In genomic region chr5:43550444-43550843, GRCm38 (mm10) we compare ENCODE assay signal across 17 mouse cellular contexts. TPM values are rescaled to one million over a fixed set of nuclear protein-coding genes. Genes with fewer than 3 reads are reported as not detected.
DNase-seq lines count a peak whose midpoint lies in the region; ATAC-seq and TF ChIP-seq lines count a peak whose summit lies in the region.
"Had no signal": no experiment of that assay in that cellular context is flagged by ENCODE, and none has a peak within 500 bp of the region (broad histone marks: within the 10 kb centered on the region; RNA-seq: fewer than 3 reads in every experiment).

No protein-coding gene starts in this region.

- WGBS in heart, embryonic 15.5 days = 49% methylated on average over 4 of the region's 4 CpGs
- WGBS in lung, embryonic 16.5 days = 10% methylated on average over 4 of the region's 4 CpGs
- WGBS in intestine, postnatal 0 days = 35% methylated on average over 4 of the region's 4 CpGs
- 18% methylated on average over 4 of the region's 4 CpGs for WGBS in stomach, postnatal 0 days

- intact Hi-C loops in heart, postnatal 25 days (cut with DNase I) = no loop called here

- no peaks in the 10 kb centered on the region for H3K27me3 ChIP-seq in heart, embryonic 15.5 days
- no peaks in the 10 kb centered on the region for H3K27me3 ChIP-seq in lung, embryonic 16.5 days (ENCODE audit: control insufficient read depth, insufficient read depth, low read depth, low read length)
- no peaks in the 10 kb centered on the region for H3K27me3 ChIP-seq in intestine, postnatal 0 days (replicated peaks; ENCODE audit: control insufficient read depth, insufficient read depth, low read length)
- H3K27me3 ChIP-seq in stomach, postnatal 0 days (ENCODE audit: control insufficient read depth, insufficient read depth, low read length) = no peaks in the 10 kb centered on the region
- H3K27me3 ChIP-seq: forebrain, embryonic 12.5 days; heart, embryonic 12.5 days; midbrain, embryonic 12.5 days had no signal

- no peak overlapping the region for H3K4me3 ChIP-seq in heart, embryonic 15.5 days
- no peak overlapping the region; the same call in 1 of the 2 replicates for H3K4me3 ChIP-seq in lung, embryonic 16.5 days (ENCODE audit: low read length)
- no peak overlapping the region for H3K4me3 ChIP-seq in intestine, postnatal 0 days (ENCODE audit: low read depth, low read length)
- H3K4me3 ChIP-seq in stomach, postnatal 0 days (ENCODE audit: low read depth, low read length) = no peak overlapping the region
- H3K4me3 ChIP-seq: forebrain, embryonic 12.5 days; heart, embryonic 12.5 days; midbrain, embryonic 12.5 days had no signal

- TF ChIP-seq CTCF in intestine, postnatal 0 days (IDR thresholded peaks at IDR 0.05; ENCODE audit: low read depth) = no peak
- TF ChIP-seq CTCF in stomach, postnatal 0 days (IDR thresholded peaks at IDR 0.05; ENCODE audit: low read depth) = no peak

- DNase-seq in heart, postnatal 25 days (ENCODE audit: low spot score) = no peak
- DNase-seq in lung, postnatal 25 days (ENCODE audit: low spot score) = no peak
- DNase-seq in stomach, postnatal 0 days (ENCODE audit: low spot score) = no peak
- DNase-seq in gastrocnemius, adult 18-20 months (ENCODE audit: low spot score) = no peak
- DNase-seq: cerebellum, adult 11 months; layer of hippocampus, adult 9-11 months; lung, adult 2 months; thymus, adult 2 months had no signal

- H3K27ac ChIP-seq in heart, embryonic 15.5 days = peak overlapping the region; percentile 38; the same call in 1 of the 2 replicates
- peak overlapping the region; percentile 86 for H3K27ac ChIP-seq in lung, embryonic 16.5 days (ENCODE audit: low read length)
- H3K27ac ChIP-seq in intestine, postnatal 0 days (ENCODE audit: low read depth, low read length) = peak overlapping the region; percentile 23; the same call in 1 of the 2 replicates
- H3K27ac ChIP-seq in stomach, postnatal 0 days (replicated peaks) = peak overlapping the region; percentile 82
- H3K27ac ChIP-seq: forebrain, embryonic 12.5 days; midbrain, embryonic 12.5 days had no signal

- H3K9ac ChIP-seq in heart, embryonic 15.5 days = no peak overlapping the region
- peak overlapping the region; percentile 43; the same call in 1 of the 2 replicates for H3K9ac ChIP-seq in lung, embryonic 16.5 days (ENCODE audit: low read length)
- H3K9ac ChIP-seq in intestine, postnatal 0 days (ENCODE audit: low read depth, low read length) = no peak overlapping the region
- peak overlapping the region; percentile 0; the same call in 1 of the 2 replicates for H3K9ac ChIP-seq in stomach, postnatal 0 days (ENCODE audit: low read length)
- H3K9ac ChIP-seq: forebrain, embryonic 12.5 days; heart, embryonic 12.5 days; midbrain, embryonic 12.5 days had no signal

- TF ChIP-seq EP300 in stomach, postnatal 0 days (optimal IDR thresholded peaks at IDR 0.05) = no peak

- H3K4me2 ChIP-seq in heart, embryonic 15.5 days = peak overlapping the region; percentile 15; the same call in 1 of the 2 replicates
- peak overlapping the region; percentile 7 for H3K4me2 ChIP-seq in lung, embryonic 16.5 days (ENCODE audit: low read depth, low read length)
- H3K4me2 ChIP-seq in intestine, postnatal 0 days (replicated peaks; ENCODE audit: low read depth) = peak overlapping the region; percentile 30; the same call in 1 of the 2 replicates
- H3K4me2 ChIP-seq in stomach, postnatal 0 days (replicated peaks; ENCODE audit: low read depth) = peak overlapping the region; percentile 40
- H3K4me2 ChIP-seq: forebrain, embryonic 12.5 days; heart, embryonic 12.5 days; midbrain, embryonic 12.5 days had no signal

- H3K9me3 ChIP-seq in heart, embryonic 15.5 days (replicated peaks) = no peaks in the 10 kb centered on the region
- H3K9me3 ChIP-seq in lung, embryonic 16.5 days (ENCODE audit: control insufficient read depth, low read length) = no peaks in the 10 kb centered on the region
- H3K9me3 ChIP-seq in intestine, postnatal 0 days (ENCODE audit: control insufficient read depth) = no peaks in the 10 kb centered on the region
- H3K9me3 ChIP-seq in stomach, postnatal 0 days (ENCODE audit: control insufficient read depth, low read length) = no peaks in the 10 kb centered on the region
- H3K9me3 ChIP-seq: forebrain, embryonic 12.5 days; heart, embryonic 12.5 days; midbrain, embryonic 12.5 days had no signal

- ATAC-seq in heart, embryonic 15.5 days (replicated peaks; ENCODE audit: insufficient number of reproducible peaks, insufficient read depth, low FRiP score, low read depth) = no peak
- ATAC-seq in lung, embryonic 16.5 days (ENCODE audit: low read depth) = 0 out of 2 replicates have a peak, but pooled peaks have one; percentile 19
- ATAC-seq in intestine, postnatal 0 days = no peak
- peak; percentile 21; the same call in 1 of the 2 replicates for ATAC-seq in stomach, postnatal 0 days (ENCODE audit: low FRiP score, low TSS enrichment)
- ATAC-seq: inflammation-experienced regulatory T-cells, adult 6 months had no signal

- peaks cover 7% of the 10 kb centered on the region; the same call in 1 of the 2 replicates for H3K4me1 ChIP-seq in heart, embryonic 15.5 days (replicated peaks)
- peaks cover 38% of the 10 kb centered on the region for H3K4me1 ChIP-seq in lung, embryonic 16.5 days (replicated peaks; ENCODE audit: control insufficient read depth, insufficient read depth, low read length)
- no peaks in the 10 kb centered on the region for H3K4me1 ChIP-seq in intestine, postnatal 0 days (replicated peaks; ENCODE audit: control insufficient read depth, insufficient read depth, low read length)
- H3K4me1 ChIP-seq in stomach, postnatal 0 days (replicated peaks; ENCODE audit: control insufficient read depth, insufficient read depth) = no peaks in the 10 kb centered on the region
- H3K4me1 ChIP-seq: forebrain, embryonic 12.5 days; midbrain, embryonic 12.5 days had no signal

- H3K36me3 ChIP-seq in heart, embryonic 15.5 days = no peaks in the 10 kb centered on the region
- H3K36me3 ChIP-seq in lung, embryonic 16.5 days (ENCODE audit: control insufficient read depth, insufficient read depth, low read length) = no peaks in the 10 kb centered on the region
- H3K36me3 ChIP-seq in intestine, postnatal 0 days (ENCODE audit: control insufficient read depth, insufficient read depth) = no peaks in the 10 kb centered on the region
- H3K36me3 ChIP-seq in stomach, postnatal 0 days (ENCODE audit: control insufficient read depth, insufficient read depth, low read length) = no peaks in the 10 kb centered on the region
- H3K36me3 ChIP-seq: forebrain, embryonic 12.5 days; heart, embryonic 12.5 days; midbrain, embryonic 12.5 days had no signal

RNA-seq across cellular contexts. Expression of gene C1qtnf7, which starts 35.1 kb away (rescaled TPM):
- 7.1 and 7.9 TPM in 2 replicates for polyA plus RNA-seq in heart, embryonic 15.5 days (2015; fragmentation: Nextera tagmentation; extraction: Ambion mirVana)
- total RNA-seq in heart, postnatal 25 days (2021) = 10 to 100 TPM in 1 of 2 experiments, 1 to 10 TPM in 1; 6.0 to 11.4 TPM
- 45.5 and 47.8 TPM in 2 replicates for polyA plus RNA-seq in lung, embryonic 16.5 days (2015; fragmentation: Nextera tagmentation; extraction: Ambion mirVana)
- 3.8 and 4.3 TPM in 2 replicates for polyA plus RNA-seq in intestine, postnatal 0 days (2015; fragmentation: Nextera tagmentation; extraction: Ambion mirVana)
- 15.4 and 20.4 TPM in 2 replicates for polyA plus RNA-seq in stomach, postnatal 0 days (2015; fragmentation: Nextera tagmentation; extraction: Ambion mirVana)
- 1 to 10 TPM in 1 of 2 experiments, under 1 TPM in 1; 0.46 to 1.1 TPM for total RNA-seq in gastrocnemius, adult 18-20 months (2021)
- total RNA-seq: MEL had no signal
- polyA plus RNA-seq: C2C12; inflammation-experienced regulatory T-cells, adult 6 months had no signal

Comparison
In these comparisons a context has a peak if more than half of its experiments do, and no peak if none do; other contexts are left out.
1. ATAC-seq: peak in lung, embryonic 16.5 days (single experiment) and stomach, postnatal 0 days (single experiment); none in heart, embryonic 15.5 days (single experiment) and intestine, postnatal 0 days (single experiment).
2. H3K27ac ChIP-seq: peak in every context shown above with its lines; median percentile 86 in lung, embryonic 16.5 days; 82 in stomach, postnatal 0 days; 38 in heart, embryonic 15.5 days; 23 in intestine, postnatal 0 days.
3. H3K9ac ChIP-seq: peak in lung, embryonic 16.5 days (single experiment) and stomach, postnatal 0 days (single experiment); none in heart, embryonic 15.5 days (single experiment) and intestine, postnatal 0 days (single experiment).
4. Peak in every context shown above with its lines, with median percentiles within 50 percentile points of each other: H3K4me2 ChIP-seq.